Mouse (Mus musculus) intestine, embryonic 16.5 days (tissue): ENCODE data around the gene Cd27. TPM values are rescaled to one million over a fixed set of nuclear protein-coding genes. Genes with fewer than 3 reads are reported as not detected.
"Not testable (repeated sequence)": the region's sequence is repeated elsewhere in the genome, so short reads cannot be mapped to it uniquely, and the experiment has no call there.

Experiments used
- ATAC-seq: fragments of 200-750 bp; cut with Nextera tagmentation; 2 replicates; pipeline ENCODE4 v1.8.0; 2017; ENCODE audit warnings: moderate TSS enrichment, moderate library complexity
- H3K27ac ChIP-seq: fragments of 300-500 bp; sonication (generic); 2 replicates; pipeline ENCODE4 v1.5.1; 2014; ENCODE audit warnings: mild to moderate bottlenecking, low read length
- H3K27me3 ChIP-seq: fragments of 300-500 bp; sonication (generic); replicated peaks from 2 replicates; pipeline ENCODE4 v1.6.1; 2014; ENCODE audit warnings: low read length, control low read depth, mixed read lengths; ENCODE audit not compliant: control insufficient read depth, insufficient read depth
- H3K36me3 ChIP-seq: fragments of 300-500 bp; sonication (generic); 2 replicates; pipeline ENCODE4 v1.6.1; 2014; ENCODE audit warnings: low read length, control low read depth; ENCODE audit not compliant: control insufficient read depth, insufficient read depth
- H3K4me1 ChIP-seq: fragments of 300-500 bp; sonication (generic); 2 replicates; pipeline ENCODE4 v1.6.1; 2014; ENCODE audit warnings: low read length, control low read depth, mixed read lengths; ENCODE audit not compliant: control insufficient read depth, insufficient read depth
- H3K4me2 ChIP-seq: fragments of 300-500 bp; sonication (generic); 2 replicates; pipeline ENCODE4 v1.6.1; 2014; ENCODE audit warnings: low read depth, low read length, control low read depth
- H3K4me3 ChIP-seq: fragments of 300-500 bp; sonication (generic); 2 replicates; pipeline ENCODE4 v1.5.1; 2014; ENCODE audit warnings: mild to moderate bottlenecking, low read length
- H3K9ac ChIP-seq: fragments of 300-500 bp; sonication (generic); 2 replicates; pipeline ENCODE4 v1.6.1; 2014; ENCODE audit warnings: low read depth, low read length
- H3K9me3 ChIP-seq: fragments of 300-500 bp; sonication (generic); 2 replicates; pipeline ENCODE4 v1.6.1; 2016; ENCODE audit warnings: low read length, control low read depth; ENCODE audit not compliant: control insufficient read depth
- WGBS: fragments of 180-500 bp; shearing (Covaris S2); extraction: QIAGEN DNeasy Blood & Tissue Kit; methylation state at CpG from one replicate; pipeline ENCODE4 v1.1.7; 2014; 5-methylcytosine and 5-hydroxymethylcytosine counted together
- polyA plus RNA-seq: library from polyadenylated mRNA; unstranded; fragments of >200 nt; fragmentation: Nextera tagmentation; extraction: Ambion mirVana; gene quantifications from 2 replicates; pipeline ENCODE4 v1.2.1, GENCODE M21; 2015

Gene Cd27
- 2.0 and 2.3 TPM in 2 replicates for polyA plus RNA-seq

DNA sequence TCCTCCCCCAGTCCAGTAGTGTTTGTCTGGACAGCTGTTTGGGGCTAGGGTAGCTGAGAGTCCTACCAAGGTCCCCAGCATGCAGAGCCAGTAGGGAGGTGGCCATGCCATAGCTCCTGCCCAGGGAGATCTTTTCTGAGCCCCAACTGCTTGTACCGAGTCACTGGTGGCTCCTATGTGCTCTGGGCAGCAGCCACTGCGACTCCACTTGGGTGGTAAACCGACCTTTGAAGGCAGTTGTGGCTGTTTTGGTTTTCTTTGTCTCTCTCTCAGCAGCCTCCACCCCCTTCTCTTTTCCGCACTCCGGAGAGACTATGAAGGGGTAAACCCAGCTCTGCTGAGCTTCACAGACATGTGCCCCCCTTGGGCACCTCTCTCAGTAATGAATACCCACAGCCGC, at the start of gene Cd27:
Cd27 (minus strand) TSS at position 229 of the 400 bp plus-strand sequence.
- no peak for ATAC-seq
- 48% methylated on average over 6 of the region's 6 CpGs for WGBS

DNA sequence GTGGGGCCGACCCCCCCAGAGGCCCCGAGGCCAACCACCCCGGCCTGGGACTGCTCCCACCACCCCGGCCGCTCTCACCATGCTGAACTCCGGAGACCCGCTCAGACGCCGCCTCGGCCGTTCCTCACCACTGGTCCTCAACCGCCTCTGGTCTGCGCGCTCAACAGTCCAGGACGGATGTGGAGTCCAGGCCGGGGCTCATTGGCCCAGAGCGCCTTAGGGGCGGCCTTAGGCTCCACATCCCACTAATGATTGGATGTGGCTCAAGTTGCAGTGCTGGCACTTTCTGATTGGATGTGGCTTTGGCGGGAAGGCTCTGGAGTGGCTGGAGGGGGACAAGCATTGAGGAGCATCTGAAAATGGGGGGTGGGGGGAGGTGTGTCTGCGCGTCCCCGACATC, 49.1 kb upstream of the Cd27 start, which contains the start of gene Tuba3a:
Tuba3a (minus strand) TSS at position 153 of the 400 bp plus-strand sequence.
- Histone ChIP-seq H3K27ac (no peak within 1 kb of the TSS), H3K36me3 (no peaks in the 10 kb centered on the region), H3K9ac (no peak within 1 kb of the TSS), H3K4me2 (no peak within 1 kb of the TSS), H3K4me3 (no peak within 1 kb of the TSS), H3K4me1 (peaks cover 5% of the 10 kb centered on the region; the same call in 1 of the 2 replicates), H3K27me3 (no peaks in the 10 kb centered on the region), H3K9me3 (no peaks in the 10 kb centered on the region)
- 94% methylated on average over 22 of the region's 22 CpGs for WGBS
- 0 out of 2 replicates have a peak, but pooled peaks have one; percentile 10 for ATAC-seq

More for the DNA sequence above, at the start of gene Cd27:
- Histone ChIP-seq H3K9me3 (no peaks in the 10 kb centered on the region), H3K9ac (no peak within 1 kb of the TSS), H3K4me1 (peaks cover 6% of the 10 kb centered on the region; the same call in 1 of the 2 replicates), H3K27me3 (no peaks in the 10 kb centered on the region), H3K4me3 (no peak within 1 kb of the TSS), H3K4me2 (no peak within 1 kb of the TSS), H3K36me3 (no peaks in the 10 kb centered on the region), H3K27ac (no peak within 1 kb of the TSS)

- Histone ChIP-seq H3K4me2 (no peak overlapping the region), H3K27me3 (no peaks in the 10 kb centered on the region), H3K4me3 (no peak overlapping the region), H3K4me1 (peaks cover 5% of the 10 kb centered on the region; the same call in 1 of the 2 replicates), H3K27ac (no peak overlapping the region), H3K9me3 (no peaks in the 10 kb centered on the region), H3K9ac (no peak overlapping the region), H3K36me3 (no peaks in the 10 kb centered on the region)
- WGBS = 90% methylated on average over 7 of the region's 7 CpGs
- ATAC-seq = 0 out of 2 replicates have a peak, but pooled peaks have one; percentile 2
Observed at GRCm38 (mm10) chr6:125284751-125285150, 47.9 kb upstream of the Cd27 start.

DNA sequence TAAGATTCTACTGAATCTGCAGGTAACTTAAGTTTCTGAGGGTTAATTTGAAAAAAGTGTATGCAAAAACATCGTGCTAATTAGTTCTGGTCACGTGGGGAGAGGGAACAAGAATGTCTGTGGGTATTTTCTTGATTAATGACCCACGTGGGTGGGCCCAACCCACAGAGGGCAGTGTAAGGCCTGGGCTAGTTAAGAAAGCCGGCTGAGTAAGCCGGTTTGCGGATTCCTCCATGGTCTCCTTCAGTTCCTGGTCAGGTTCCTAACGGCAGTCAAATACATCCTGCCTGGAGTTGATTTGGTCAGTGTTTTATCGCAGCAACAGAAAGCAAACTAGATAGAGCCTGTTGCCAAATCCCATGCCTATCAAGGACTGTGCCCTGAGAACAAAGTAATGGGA, 47.4 kb upstream of the Cd27 start:
- 30% methylated on average over 8 of the region's 8 CpGs for WGBS
- Histone ChIP-seq H3K4me3 (no peak overlapping the region), H3K4me2 (no peak overlapping the region), H3K9me3 (no peaks in the 10 kb centered on the region), H3K27ac (no peak overlapping the region), H3K4me1 (peaks cover 5% of the 10 kb centered on the region; the same call in 1 of the 2 replicates), H3K27me3 (no peaks in the 10 kb centered on the region), H3K9ac (no peak overlapping the region), H3K36me3 (no peaks in the 10 kb centered on the region)
- ATAC-seq = peak; percentile 50; the same call in 1 of the 2 replicates

GRCm38 (mm10) chr6:125282721-125283120, 45.9 kb upstream of the Cd27 start:
- not testable (repeated sequence) for ATAC-seq, H3K27me3 ChIP-seq, H3K4me2 ChIP-seq, H3K9ac ChIP-seq, H3K27ac ChIP-seq, H3K4me1 ChIP-seq, H3K9me3 ChIP-seq, H3K36me3 ChIP-seq, H3K4me3 ChIP-seq
- 92% methylated on average over 13 of the region's 13 CpGs for WGBS

GRCm38 (mm10) chr6:125279729-125280128, 42.9 kb upstream of the Cd27 start:
- no peaks in the 10 kb centered on the region for H3K36me3 ChIP-seq
- no peak for ATAC-seq
- no peak overlapping the region for H3K9ac ChIP-seq
- H3K4me3 ChIP-seq = no peak overlapping the region
- 63% methylated on average over 8 of the region's 8 CpGs for WGBS
- no peak overlapping the region for H3K27ac ChIP-seq
- H3K4me1 ChIP-seq = no peaks in the 10 kb centered on the region
- H3K27me3 ChIP-seq = no peaks in the 10 kb centered on the region
- no peaks in the 10 kb centered on the region for H3K9me3 ChIP-seq
- no peak overlapping the region for H3K4me2 ChIP-seq

DNA sequence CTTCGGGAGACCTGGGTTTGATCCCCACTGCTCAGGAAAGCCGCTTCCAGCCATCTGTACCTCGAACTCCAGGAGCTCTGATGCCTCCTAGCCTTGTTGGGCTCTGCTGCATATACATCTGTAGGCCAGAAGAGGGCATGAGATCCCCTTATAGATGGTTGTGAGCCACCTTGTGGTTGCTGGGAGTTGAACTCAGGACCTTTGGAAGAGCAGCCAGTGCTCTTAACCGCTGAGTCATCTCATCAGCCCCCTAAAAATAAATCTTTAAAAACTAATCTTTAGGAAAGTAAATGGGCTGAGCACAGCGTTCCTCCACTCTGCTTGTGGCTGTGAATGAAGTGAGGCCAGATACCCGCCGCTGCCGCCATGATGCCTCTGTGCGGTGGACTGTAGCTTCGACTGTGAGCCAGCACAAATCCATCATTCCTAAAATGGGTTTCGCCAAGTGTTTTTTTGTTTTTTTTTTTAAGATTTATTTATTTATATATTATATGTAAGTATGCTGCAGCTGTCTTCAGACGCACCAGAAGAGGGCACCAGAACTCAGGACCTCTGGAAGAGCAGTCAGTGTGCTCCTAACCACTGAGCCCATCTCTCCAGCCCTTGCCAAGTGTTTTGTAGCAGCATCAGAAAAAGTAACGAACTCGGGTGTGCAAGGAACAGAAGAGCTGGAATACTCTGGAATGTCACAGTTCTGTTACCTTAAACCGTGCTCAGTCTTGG, 38.2 kb upstream of the Cd27 start:
- Histone ChIP-seq H3K36me3 (no peaks in the 10 kb centered on the region), H3K4me2 (no peak overlapping the region), H3K9me3 (no peaks in the 10 kb centered on the region), H3K9ac (no peak overlapping the region), H3K27me3 (no peaks in the 10 kb centered on the region), H3K27ac (no peak overlapping the region), H3K4me3 (no peak overlapping the region), H3K4me1 (0 out of 2 replicates have a peak, but pooled peaks cover 3% of the 10 kb centered on the region)
- WGBS = 58% methylated on average over 15 of the region's 15 CpGs
- ATAC-seq = no peak

DNA sequence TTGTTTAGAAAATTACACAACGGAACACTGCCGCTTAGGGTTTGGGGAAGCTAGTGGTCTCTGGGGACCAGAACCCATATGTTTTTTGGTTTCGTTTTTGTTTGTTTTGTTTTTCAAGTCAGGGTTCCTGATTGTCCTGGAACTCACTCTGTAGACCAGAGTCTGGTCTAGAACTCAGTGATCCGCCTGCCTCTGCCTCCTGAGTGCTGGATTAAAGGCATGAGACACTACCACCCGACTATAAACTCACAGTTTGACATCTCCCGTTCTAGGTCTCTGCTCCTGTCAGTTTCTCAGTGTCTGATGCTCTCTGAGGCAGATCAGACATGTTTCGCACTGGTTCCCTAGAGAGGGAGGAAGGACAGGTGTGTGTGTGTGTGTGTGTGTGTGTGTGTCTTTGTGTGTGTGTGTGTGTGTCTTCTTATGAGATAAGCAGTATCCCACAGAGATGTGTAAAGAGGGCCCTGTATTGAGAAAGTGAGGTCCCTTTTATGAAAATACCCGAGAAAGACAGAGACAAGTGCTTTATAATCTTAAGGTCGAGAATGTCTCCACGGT, 35.5 kb upstream of the Cd27 start:
- no peak overlapping the region for H3K27ac ChIP-seq
- H3K27me3 ChIP-seq = no peaks in the 10 kb centered on the region
- H3K36me3 ChIP-seq = no peaks in the 10 kb centered on the region
- 0 out of 2 replicates have a peak, but pooled peaks cover 3% of the 10 kb centered on the region for H3K4me1 ChIP-seq
- H3K9me3 ChIP-seq = no peaks in the 10 kb centered on the region
- H3K4me2 ChIP-seq = no peak overlapping the region
- ATAC-seq = no peak
- WGBS = 74% methylated on average over 10 of the region's 10 CpGs
- H3K4me3 ChIP-seq = no peak overlapping the region
- H3K9ac ChIP-seq = no peak overlapping the region

DNA sequence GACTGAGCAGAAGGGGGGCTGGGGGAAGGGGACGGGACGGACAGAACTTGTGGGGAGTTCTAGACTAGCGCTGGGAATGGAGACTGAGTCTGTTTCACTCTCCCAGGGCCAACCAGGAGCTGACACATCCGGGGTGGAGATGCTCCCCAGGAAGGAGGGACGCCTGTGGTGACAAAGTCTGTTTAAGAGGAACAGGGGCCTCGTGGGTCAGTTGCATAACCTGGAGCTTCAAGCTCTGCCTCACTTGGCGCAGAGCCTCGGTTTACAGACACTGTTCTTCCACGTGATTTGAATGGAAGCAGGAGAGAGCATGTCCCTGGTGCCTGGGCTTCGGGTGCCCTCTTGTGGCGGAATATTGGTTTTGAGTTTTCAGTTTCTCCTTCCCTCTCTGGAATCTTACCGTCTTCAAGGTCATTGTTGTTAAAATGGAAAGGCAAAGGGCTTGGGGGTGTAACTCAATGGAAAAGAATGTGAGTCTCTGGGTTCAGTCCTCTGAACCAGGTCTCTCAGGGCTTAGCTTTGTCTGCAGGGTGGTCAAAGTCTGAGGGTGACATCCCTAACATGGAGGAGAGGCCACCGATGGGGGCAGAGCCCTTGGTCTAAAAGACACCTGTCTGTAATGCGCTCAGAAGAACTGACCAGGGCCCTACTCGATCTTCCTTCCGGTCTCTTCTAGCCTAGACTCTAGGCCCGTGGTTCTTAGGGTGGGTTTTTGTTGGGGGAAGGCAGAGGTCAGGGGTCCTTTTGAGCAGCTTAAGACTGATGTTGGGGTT, 34.8 kb upstream of the Cd27 start:
- WGBS = 18% methylated on average over 17 of the region's 17 CpGs
- H3K27ac ChIP-seq = peak overlapping the region; percentile 20
- 0 out of 2 replicates have a peak overlapping the region, but pooled peaks have one; percentile 10 for H3K4me3 ChIP-seq
- 0 out of 2 replicates have a peak, but pooled peaks cover 3% of the 10 kb centered on the region for H3K4me1 ChIP-seq
- no peaks in the 10 kb centered on the region for H3K9me3 ChIP-seq
- peak overlapping the region; percentile 41; the same call in 1 of the 2 replicates for H3K4me2 ChIP-seq
- H3K27me3 ChIP-seq = no peaks in the 10 kb centered on the region
- ATAC-seq = peak; percentile 92
- H3K36me3 ChIP-seq = no peaks in the 10 kb centered on the region
- H3K9ac ChIP-seq = peak overlapping the region; percentile 25; the same call in 1 of the 2 replicates
